Mouse (Mus musculus): ENCODE data around the gene Insyn1.

Gene Insyn1

GRCm38 (mm10) chr9:58534766-58535165 is 46.4 kb downstream of the Insyn1 start:
- peak in 1 of 2 experiments; percentile 54 for DNase-seq (ENCODE audit: low spot score in 2 of 2)

DNA sequence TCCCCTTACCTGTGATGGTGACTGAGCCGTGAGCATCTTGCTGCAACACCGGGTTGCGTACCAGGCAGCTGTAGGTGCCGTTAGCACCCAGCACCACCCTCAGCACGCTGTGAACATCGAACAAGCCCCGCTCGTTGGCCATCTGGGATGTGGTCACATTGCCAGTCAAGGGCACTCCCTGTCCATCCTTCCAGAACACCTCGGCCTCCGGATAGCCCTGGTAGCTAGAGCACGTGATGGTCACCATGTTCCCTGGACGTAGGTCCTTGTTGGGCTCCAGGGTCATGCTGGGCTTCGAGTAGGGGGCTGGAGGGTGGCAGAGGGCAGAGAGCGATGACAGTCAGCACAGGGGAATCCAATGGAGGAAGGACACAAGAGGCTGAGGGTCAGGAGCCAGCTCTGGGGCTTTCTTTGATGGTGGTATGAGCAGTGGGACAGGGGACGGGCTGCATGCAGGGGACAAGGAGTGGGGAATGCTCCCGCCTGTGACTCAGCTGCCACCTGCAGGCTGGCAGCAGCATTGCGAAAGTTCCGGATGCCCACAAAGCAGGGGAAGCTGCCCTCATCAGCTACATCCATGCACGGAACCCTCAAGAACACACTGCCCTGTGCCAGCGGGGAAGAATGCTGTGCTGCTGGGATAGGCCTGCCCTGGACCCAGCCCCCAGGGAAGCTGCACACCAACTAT is 47.2 kb downstream of the Insyn1 start:
- no peak for DNase-seq (ENCODE audit: low spot score in 2 of 2)

DNA sequence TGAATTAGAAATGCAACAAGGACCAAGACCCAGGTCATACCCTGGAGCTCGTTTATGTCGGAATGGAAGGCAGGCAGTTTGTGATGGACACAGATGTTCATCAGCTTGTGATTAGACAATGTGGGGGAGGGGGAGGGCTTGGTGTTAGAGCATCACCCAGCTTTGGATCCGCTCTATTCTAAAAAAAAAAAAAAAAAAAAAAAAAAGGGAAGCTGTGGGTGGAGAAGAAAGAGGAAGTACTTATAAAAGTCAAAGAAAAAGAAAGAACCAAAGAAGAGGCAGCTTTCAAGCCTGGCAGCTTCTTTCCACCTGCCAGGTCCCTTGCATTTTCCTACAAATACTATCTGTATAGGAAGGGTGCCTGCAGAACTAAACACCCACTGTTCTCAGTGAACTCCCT is 49.4 kb downstream of the Insyn1 start:
- no peak for DNase-seq (ENCODE audit: low spot score in 2 of 2)

DNA sequence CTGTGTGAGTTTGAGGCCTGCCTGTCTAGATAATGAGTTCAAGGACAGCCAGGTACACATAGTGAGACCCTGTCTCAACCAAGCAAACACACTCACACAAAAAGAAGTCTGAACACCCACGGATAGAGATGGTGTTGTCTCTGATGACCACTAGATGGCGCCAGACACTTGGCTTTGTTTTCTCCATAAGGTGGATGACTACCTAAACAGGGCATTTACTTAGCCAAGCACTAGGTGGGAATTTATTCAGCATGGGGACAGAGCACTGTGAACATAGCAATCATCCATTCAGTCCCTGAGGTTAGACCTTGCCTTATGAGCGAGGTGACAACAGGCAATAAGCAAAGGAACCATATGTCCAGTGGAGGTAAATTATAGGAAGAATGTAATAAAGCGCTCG is 51.5 kb downstream of the Insyn1 start:
- DNase-seq (ENCODE audit: low spot score in 2 of 2), result no peak

DNA sequence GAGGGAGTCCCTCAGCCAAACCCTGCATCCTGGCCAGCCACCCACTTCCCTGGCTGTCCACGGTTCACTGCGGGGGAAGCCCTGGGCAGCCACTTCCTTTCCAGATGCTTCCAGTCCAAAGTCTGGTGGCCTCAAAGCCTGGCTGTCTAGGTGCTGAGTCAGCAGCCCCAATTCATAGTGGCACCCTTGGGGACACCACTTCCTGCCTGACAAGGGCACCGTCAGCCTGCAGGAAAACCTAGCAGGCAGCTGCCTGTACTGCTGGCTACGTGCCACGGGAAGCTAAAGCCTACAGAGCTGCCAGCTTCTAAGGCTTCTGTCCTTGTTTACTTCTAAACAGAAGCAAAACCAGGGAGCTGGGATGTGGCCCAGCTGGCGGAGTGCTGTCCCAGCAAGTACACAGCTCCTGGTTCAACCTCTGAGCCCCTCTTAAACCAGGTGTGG is 53.5 kb downstream of the Insyn1 start:
- peak; percentile 81 to 87 for DNase-seq (ENCODE audit: low spot score in 2 of 2)

GRCm38 (mm10) chr9:58544879-58545324 is 56.5 kb downstream of the Insyn1 start:
- DNase-seq (ENCODE audit: low spot score in 2 of 2), result peak in 1 of 2 experiments; percentile 57

GRCm38 (mm10) chr9:58545428-58545827 is 57.0 kb downstream of the Insyn1 start:
- DNase-seq (ENCODE audit: low spot score in 2 of 2), result no peak

DNA sequence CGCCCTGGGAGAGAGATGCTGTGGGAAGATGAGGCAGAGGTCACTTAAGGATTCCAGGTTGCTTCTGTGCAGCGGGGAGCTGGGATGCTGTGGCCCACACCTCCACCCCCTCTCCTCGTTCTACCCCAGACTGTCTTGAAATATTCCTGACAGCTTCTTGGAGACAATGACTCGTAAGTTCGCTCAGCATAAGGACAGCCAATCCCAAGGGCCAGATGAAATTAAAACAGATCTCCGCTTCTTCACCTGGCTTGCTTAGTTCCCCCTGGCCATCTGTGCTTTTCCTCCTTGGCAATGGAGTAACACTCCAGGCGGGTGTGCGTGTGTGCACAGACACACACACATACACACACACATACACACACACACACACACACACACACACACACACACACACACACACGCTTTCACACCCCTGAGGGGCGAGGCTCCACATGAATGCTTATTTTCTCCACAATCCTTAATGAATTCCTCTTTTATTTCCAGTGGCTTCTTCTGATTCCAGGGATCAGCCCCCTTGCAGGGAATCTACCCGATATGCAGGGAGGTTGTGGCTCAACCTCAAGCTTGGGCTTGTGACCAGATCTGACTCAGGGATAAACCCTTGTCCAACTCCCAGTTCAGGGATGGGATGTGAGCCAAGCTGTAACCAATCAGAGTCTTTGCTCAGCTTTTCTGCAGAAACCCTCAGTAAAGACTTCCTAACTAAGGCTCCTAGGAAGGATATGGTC is 58.4 kb downstream of the Insyn1 start:
- DNase-seq (ENCODE audit: low spot score in 2 of 2), result peak in 1 of 2 experiments; percentile 36

DNA sequence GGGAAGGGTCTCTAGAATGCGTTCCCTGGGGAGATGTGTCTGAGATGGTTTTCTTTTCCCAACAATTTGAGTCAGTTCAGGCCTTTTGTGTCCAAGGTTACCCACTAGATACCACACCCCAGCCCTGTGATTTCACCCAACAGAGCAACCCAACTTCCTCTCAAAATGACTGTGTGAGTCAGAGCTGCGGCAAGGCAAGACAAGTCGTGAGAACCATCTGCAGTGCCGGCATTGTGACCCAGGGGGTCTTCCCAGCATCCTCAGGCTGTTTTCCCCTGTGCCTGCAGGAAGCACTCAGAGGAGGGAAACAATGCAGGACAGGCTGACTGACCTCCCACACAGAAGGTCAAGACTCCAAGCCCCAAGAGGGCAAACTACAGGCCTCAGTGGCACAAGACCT is 60.5 kb downstream of the Insyn1 start:
- no peak for DNase-seq (ENCODE audit: low spot score in 2 of 2)
